Mouse (Mus musculus) midbrain, postnatal 0 days (tissue): ENCODE data around the gene Pik3ip1. TPM values are rescaled to one million over a fixed set of nuclear protein-coding genes. Genes with fewer than 3 reads are reported as not detected.

Experiments
- ATAC-seq: fragments of 200-750 bp; cut with Nextera tagmentation; 2 replicates; pipeline ENCODE4 v1.8.0; 2017; ENCODE audit warnings: moderate number of reproducible peaks, mild to moderate bottlenecking, moderate TSS enrichment, moderate library complexity; ENCODE audit not compliant: low FRiP score
- DNase-seq: peaks from one replicate; pipeline ENCODE4 v3.0.0-alpha.2; 2015; ENCODE audit warnings: low spot score
- H3K27ac ChIP-seq: fragments of 300-500 bp; sonication (generic); 2 replicates; pipeline ENCODE4 v1.5.1; 2014; ENCODE audit warnings: low read depth, mild to moderate bottlenecking, low read length, mixed read lengths
- H3K27me3 ChIP-seq: fragments of 300-500 bp; sonication (generic); 2 replicates; pipeline ENCODE4 v1.6.1; 2014; ENCODE audit warnings: low read length, control low read depth, mixed read lengths; ENCODE audit not compliant: insufficient read depth
- H3K36me3 ChIP-seq: fragments of 300-500 bp; sonication (generic); 2 replicates; pipeline ENCODE4 v1.6.1; 2014; ENCODE audit warnings: low read length, control low read depth, mixed read lengths; ENCODE audit not compliant: insufficient read depth
- H3K4me1 ChIP-seq: fragments of 300-500 bp; sonication (generic); 2 replicates; pipeline ENCODE4 v1.6.1; 2014; ENCODE audit warnings: mild to moderate bottlenecking, control low read depth, antibody characterized with exemption, low read length, mixed read lengths; ENCODE audit not compliant: insufficient read depth
- H3K4me2 ChIP-seq: fragments of 300-500 bp; sonication (generic); 2 replicates; pipeline ENCODE4 v1.6.1; 2014; ENCODE audit warnings: low read depth, mild to moderate bottlenecking, low read length, mixed read lengths; ENCODE audit not compliant: poor library complexity, severe bottlenecking
- H3K4me3 ChIP-seq: fragments of 300-500 bp; sonication (generic); 2 replicates; pipeline ENCODE4 v1.5.1; 2014; ENCODE audit warnings: low read depth, mild to moderate bottlenecking, low read length, moderate library complexity
- H3K9ac ChIP-seq: fragments of 300-500 bp; sonication (generic); replicated peaks from 2 replicates; pipeline ENCODE4 v1.6.1; 2014; ENCODE audit warnings: mild to moderate bottlenecking, low read length, moderate library complexity, mixed read lengths; ENCODE audit not compliant: poor library complexity, severe bottlenecking
- H3K9me3 ChIP-seq: fragments of 300-500 bp; sonication (generic); 2 replicates; pipeline ENCODE4 v1.6.1; 2016; ENCODE audit warnings: low read length, control low read depth
- CTCF ChIP-seq: IDR thresholded peaks from 2 replicates; pipeline ENCODE4 v1.5.1; 2016; ENCODE audit warnings: antibody characterized with exemption, mild to moderate bottlenecking
- WGBS: fragments of 180-500 bp; shearing (Covaris S2); extraction: QIAGEN DNeasy Blood & Tissue Kit; methylation state at CpG from one replicate; pipeline ENCODE4 v1.1.7; 2014; 5-methylcytosine and 5-hydroxymethylcytosine counted together
- polyA plus RNA-seq: library from polyadenylated mRNA; unstranded; fragments of >200 nt; fragmentation: Nextera tagmentation; extraction: Ambion mirVana; gene quantifications from 2 replicates; pipeline ENCODE4 v1.2.1, GENCODE M21; 2015
- total RNA-seq: library from RNA; depleted of rRNA; stranded (reverse); fragments of >200 nt; gene quantifications from 2 replicates; pipeline ENCODE4 v1.2.3, GENCODE M21; 2014

The Pik3ip1 gene
- total and polyA plus RNA-seq, 2 experiments from 2014 or later = 34.7 to 43.4 TPM

GRCm38 (mm10) chr11:3288521-3289301 lies 41.5 kb upstream of the Pik3ip1 start, which contains the start of gene Patz1:
Gene Patz1, plus strand, starts transcription at chr11:3288874.
- under 1% methylated on average over 41 of the region's 41 CpGs for WGBS
- H3K9ac ChIP-seq = peak within 1 kb of the TSS; percentile 84
- no peaks in the 10 kb centered on the region for H3K27me3 ChIP-seq
- peak; percentile 32; the same call in 1 of the 2 replicates for ATAC-seq
- peak within 1 kb of the TSS; percentile 100 for H3K27ac ChIP-seq
- peak within 1 kb of the TSS; percentile 79 for H3K4me3 ChIP-seq
- peaks cover 6% of the 10 kb centered on the region; the same call in 1 of the 2 replicates for H3K36me3 ChIP-seq
- H3K9me3 ChIP-seq = no peaks in the 10 kb centered on the region
- TF ChIP-seq CTCF = no peak
- H3K4me1 ChIP-seq = peaks cover 11% of the 10 kb centered on the region; the same call in 1 of the 2 replicates
- peak within 1 kb of the TSS; percentile 100 for H3K4me2 ChIP-seq
- peak; percentile 70 for DNase-seq

DNA sequence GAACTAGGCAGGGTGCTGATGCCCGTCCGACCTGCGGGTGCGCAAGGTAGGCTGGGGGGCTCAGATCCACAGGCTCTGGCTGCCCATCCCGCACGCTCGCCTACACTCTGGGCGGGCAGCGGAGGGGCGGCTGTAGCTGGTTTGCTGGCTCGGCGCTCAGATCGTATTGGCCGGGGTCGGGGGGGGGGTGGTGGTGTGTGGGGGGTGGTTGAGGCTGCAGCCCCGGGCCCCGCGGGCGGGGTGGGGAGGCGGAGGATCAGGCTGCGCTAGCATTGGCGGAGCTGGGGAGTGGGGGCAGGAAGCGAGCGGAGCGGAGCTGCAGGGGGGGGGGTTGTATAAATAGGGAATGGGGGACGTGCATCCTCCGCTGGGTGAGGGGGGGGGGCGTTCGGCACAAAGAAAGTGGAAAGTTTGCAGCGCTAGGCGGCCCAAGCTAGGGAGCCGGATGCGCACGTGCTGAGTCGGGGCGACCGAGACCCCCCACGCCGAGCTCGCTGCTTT lies 40.8 kb upstream of the Pik3ip1 start:
- H3K4me1 ChIP-seq = peaks cover 11% of the 10 kb centered on the region; the same call in 1 of the 2 replicates
- ATAC-seq (peak; percentile 88), DNase-seq (peak; percentile 95)
- TF ChIP-seq CTCF = no peak
- H3K4me2 ChIP-seq = peak overlapping the region; percentile 100
- H3K27me3 ChIP-seq = no peaks in the 10 kb centered on the region
- H3K9me3 ChIP-seq = no peaks in the 10 kb centered on the region
- 0% methylated on average over 26 of the region's 40 CpGs for WGBS
- H3K36me3 ChIP-seq = peaks cover 12% of the 10 kb centered on the region
- H3K4me3 ChIP-seq = peak overlapping the region; percentile 79
- H3K9ac ChIP-seq = peak overlapping the region; percentile 84
- peak overlapping the region; percentile 100 for H3K27ac ChIP-seq

DNA sequence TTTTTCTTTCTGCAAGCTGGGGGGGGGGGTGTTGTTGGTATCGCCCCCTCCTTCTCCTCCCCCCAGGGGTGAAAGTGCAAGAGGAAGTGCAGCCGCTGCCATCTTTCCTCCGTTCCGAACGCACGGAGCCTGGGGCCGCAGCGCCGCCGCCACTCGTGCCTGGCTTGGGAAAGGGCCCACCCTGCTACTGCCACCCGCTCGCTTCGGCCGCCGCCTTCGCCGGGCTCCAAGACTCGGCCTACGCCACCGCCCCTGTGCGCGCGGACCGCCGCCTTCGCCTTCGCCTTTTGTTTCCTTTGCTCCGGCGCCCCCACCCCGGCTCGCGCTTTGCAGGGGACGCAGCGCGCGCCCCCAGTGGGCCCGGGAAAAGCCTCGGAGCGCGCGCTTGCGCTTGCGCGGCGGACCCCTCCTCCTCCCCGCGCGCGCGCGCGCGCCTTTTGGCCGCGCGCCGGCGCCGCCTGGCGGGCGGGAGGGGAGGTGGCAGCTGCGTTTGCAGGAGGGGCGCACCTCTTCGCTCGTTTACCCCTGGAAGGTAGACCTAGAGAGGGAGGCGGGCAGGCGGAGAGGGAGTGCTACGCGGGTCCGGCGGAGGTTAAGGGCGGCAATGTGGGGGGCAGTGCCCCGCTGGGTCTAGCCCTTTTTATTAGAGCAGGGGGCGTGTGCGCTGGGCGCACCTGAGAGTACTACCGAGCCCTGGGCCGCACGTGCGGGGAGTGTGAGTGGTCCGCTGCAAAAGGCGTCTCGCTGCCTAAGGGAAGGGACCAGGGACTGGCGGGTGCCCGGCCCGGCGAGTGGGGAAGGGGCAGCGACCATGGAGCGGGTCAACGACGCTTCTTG lies 40.2 kb upstream of the Pik3ip1 start:
- Histone ChIP-seq H3K4me2 (peak overlapping the region; percentile 100), H3K36me3 (peaks cover 17% of the 10 kb centered on the region), H3K9me3 (no peaks in the 10 kb centered on the region), H3K27me3 (no peaks in the 10 kb centered on the region), H3K27ac (peak overlapping the region; percentile 100), H3K9ac (peak overlapping the region; percentile 84), H3K4me1 (peaks cover 11% of the 10 kb centered on the region; the same call in 1 of the 2 replicates), H3K4me3 (peak overlapping the region; percentile 79)
- DNase-seq (peak; percentile 95), ATAC-seq (peak; percentile 76)
- WGBS = under 1% methylated on average over 66 of the region's 92 CpGs
- peak; percentile 67 for TF ChIP-seq CTCF

- H3K27me3 ChIP-seq = no peaks in the 10 kb centered on the region
- peak overlapping the region; percentile 100 for H3K27ac ChIP-seq
- H3K9me3 ChIP-seq = no peaks in the 10 kb centered on the region
- peak overlapping the region; percentile 100 for H3K4me2 ChIP-seq
- ATAC-seq = peak; percentile 0; the same call in 1 of the 2 replicates
- H3K36me3 ChIP-seq = peaks cover 22% of the 10 kb centered on the region
- peaks cover 11% of the 10 kb centered on the region; the same call in 1 of the 2 replicates for H3K4me1 ChIP-seq
- H3K9ac ChIP-seq = peak overlapping the region; percentile 84
- under 1% methylated on average over 50 of the region's 50 CpGs for WGBS
- peak overlapping the region; percentile 79 for H3K4me3 ChIP-seq
- TF ChIP-seq CTCF = no peak
- DNase-seq = peak; percentile 53
Measured at GRCm38 (mm10) chr11:3290640-3291310, 39.4 kb upstream of the Pik3ip1 start.

- Histone ChIP-seq H3K27me3 (no peaks in the 10 kb centered on the region), H3K4me2 (peak overlapping the region; percentile 100), H3K4me1 (peaks cover 11% of the 10 kb centered on the region; the same call in 1 of the 2 replicates), H3K27ac (peak overlapping the region; percentile 100), H3K36me3 (peaks cover 29% of the 10 kb centered on the region), H3K9me3 (no peaks in the 10 kb centered on the region), H3K4me3 (peak overlapping the region; percentile 79), H3K9ac (peak overlapping the region; percentile 84)
- no peak for TF ChIP-seq CTCF
- WGBS = 2% methylated on average over 26 of the region's 26 CpGs
- DNase-seq (no peak), ATAC-seq (no peak)
Measured at GRCm38 (mm10) chr11:3291311-3292061, 38.7 kb upstream of the Pik3ip1 start.
